Mouse (Mus musculus) embryonic facial prominence, embryonic 14.5 days (tissue): ENCODE results near the gene Med16. TPM values are rescaled to one million over a fixed set of nuclear protein-coding genes. Genes with fewer than 3 reads are reported as not detected.
"Not testable (repeated sequence)": the region's sequence is repeated elsewhere in the genome, so short reads cannot be mapped to it uniquely, and the experiment has no call there.

Source experiments
- ATAC-seq: fragments of 200-750 bp; cut with Nextera tagmentation; 2 replicates; pipeline ENCODE4 v1.8.0; 2017; ENCODE audit warnings: low read depth, moderate number of reproducible peaks, moderate TSS enrichment
- DNase-seq: peaks from one replicate; pipeline ENCODE4 v3.0.0-alpha.2; 2015; ENCODE audit warnings: low spot score
- H3K27ac ChIP-seq: fragments of 300-500 bp; sonication (generic); replicated peaks from 2 replicates; pipeline ENCODE4 v1.5.1; 2014; ENCODE audit warnings: low read depth, mild to moderate bottlenecking, low read length, moderate library complexity
- H3K27me3 ChIP-seq: fragments of 300-500 bp; sonication (generic); replicated peaks from 2 replicates; pipeline ENCODE4 v1.6.1; 2014; ENCODE audit warnings: low read length; ENCODE audit not compliant: control insufficient read depth, insufficient read depth
- H3K36me3 ChIP-seq: fragments of 300-500 bp; sonication (generic); 2 replicates; pipeline ENCODE4 v1.6.1; 2014; ENCODE audit warnings: low read length, mixed read lengths; ENCODE audit not compliant: control insufficient read depth, insufficient read depth
- H3K4me1 ChIP-seq: fragments of 300-500 bp; sonication (generic); 2 replicates; pipeline ENCODE4 v1.6.1; 2014; ENCODE audit warnings: antibody characterized with exemption, low read length; ENCODE audit not compliant: control insufficient read depth, insufficient read depth
- H3K4me2 ChIP-seq: fragments of 300-500 bp; sonication (generic); 2 replicates; pipeline ENCODE4 v1.6.1; 2014; ENCODE audit warnings: low read depth, mild to moderate bottlenecking, low read length, moderate library complexity, mixed read lengths
- H3K4me3 ChIP-seq: fragments of 300-500 bp; sonication (generic); 2 replicates; pipeline ENCODE4 v1.5.1; 2014; ENCODE audit warnings: low read depth, mild to moderate bottlenecking, low read length
- H3K9ac ChIP-seq: fragments of 300-500 bp; sonication (generic); 2 replicates; pipeline ENCODE4 v1.6.1; 2014; ENCODE audit warnings: low read depth, mild to moderate bottlenecking, low read length, moderate library complexity, mixed read lengths
- H3K9me3 ChIP-seq: fragments of 300-500 bp; sonication (generic); 2 replicates; pipeline ENCODE4 v1.6.1; 2016; ENCODE audit warnings: low read length; ENCODE audit not compliant: control insufficient read depth
- WGBS: fragments of 180-500 bp; shearing (Covaris S2); extraction: QIAGEN DNeasy Blood & Tissue Kit; methylation state at CpG from one replicate; pipeline ENCODE4 v1.1.7; 2014; 5-methylcytosine and 5-hydroxymethylcytosine counted together
- polyA plus RNA-seq: library from polyadenylated mRNA; unstranded; fragments of >200 nt; fragmentation: Nextera tagmentation; extraction: Ambion mirVana; gene quantifications from 2 replicates; pipeline ENCODE4 v1.2.1, GENCODE M21; 2014

Med16 gene
- polyA plus RNA-seq, 1 experiment from 2014 or later, result 33.7 TPM

- Histone ChIP-seq H3K27me3 (no peaks in the 10 kb centered on the region), H3K9me3 (no peaks in the 10 kb centered on the region), H3K4me3 (no peak overlapping the region), H3K4me2 (no peak overlapping the region), H3K27ac (no peak overlapping the region), H3K4me1 (no peaks in the 10 kb centered on the region), H3K9ac (no peak overlapping the region), H3K36me3 (peaks cover 60% of the 10 kb centered on the region)
- DNase-seq, result no peak
- ATAC-seq, result no peak
- whole genome bisulfite sequencing, result 51% methylated on average over 19 of the region's 20 CpGs
Measured at GRCm38 (mm10) chr10:79897316-79898245, 11.1 kb downstream of the Med16 start.

GRCm38 (mm10) chr10:79896814-79897213 is 11.9 kb downstream of the Med16 start:
- Histone ChIP-seq H3K4me3 (no peak overlapping the region), H3K36me3 (peaks cover 52% of the 10 kb centered on the region), H3K9ac (no peak overlapping the region), H3K27me3 (no peaks in the 10 kb centered on the region), H3K9me3 (no peaks in the 10 kb centered on the region), H3K4me1 (no peaks in the 10 kb centered on the region), H3K27ac (no peak overlapping the region), H3K4me2 (no peak overlapping the region)
- no peak for DNase-seq
- 84% methylated on average over 13 of the region's 13 CpGs for WGBS
- no peak for ATAC-seq

GRCm38 (mm10) chr10:79896306-79896705 is 12.4 kb downstream of the Med16 start:
- DNase-seq, result no peak
- no peak overlapping the region for H3K4me2 ChIP-seq
- H3K9me3 ChIP-seq, result no peaks in the 10 kb centered on the region
- no peaks in the 10 kb centered on the region for H3K27me3 ChIP-seq
- 94% methylated on average over 9 of the region's 16 CpGs for WGBS
- H3K9ac ChIP-seq, result no peak overlapping the region
- peaks cover 49% of the 10 kb centered on the region for H3K36me3 ChIP-seq
- no peak for ATAC-seq
- H3K4me3 ChIP-seq, result no peak overlapping the region
- H3K4me1 ChIP-seq, result no peaks in the 10 kb centered on the region
- H3K27ac ChIP-seq, result no peak overlapping the region

GRCm38 (mm10) chr10:79892451-79893118 is 16.1 kb downstream of the Med16 start:
- not testable (repeated sequence) for H3K27ac ChIP-seq, H3K4me3 ChIP-seq, H3K4me1 ChIP-seq, H3K9me3 ChIP-seq, H3K4me2 ChIP-seq, H3K9ac ChIP-seq, H3K27me3 ChIP-seq
- ATAC-seq, result 0 out of 2 replicates have a peak, but pooled peaks have one; percentile 28
- WGBS, result 42% methylated on average over 22 of the region's 22 CpGs
- H3K36me3 ChIP-seq, result peaks cover 27% of the 10 kb centered on the region
- DNase-seq, result peak; percentile 63

- Histone ChIP-seq H3K27ac (no peak within 1 kb of the TSS), H3K4me2 (no peak within 1 kb of the TSS), H3K9me3 (no peaks in the 10 kb centered on the region), H3K36me3 (peaks cover 8% of the 10 kb centered on the region), H3K27me3 (no peaks in the 10 kb centered on the region), H3K4me1 (no peaks in the 10 kb centered on the region), H3K4me3 (no peak within 1 kb of the TSS), H3K9ac (no peak within 1 kb of the TSS)
- DNase-seq, result no peak
- WGBS, result 31% methylated on average over 5 of the region's 5 CpGs
- no peak for ATAC-seq
Measured at GRCm38 (mm10) chr10:79890670-79891069, 18.1 kb downstream of the Med16 start, which contains the start of gene Cfd. Cfd (plus strand) TSS chr10:79890853.

- Histone ChIP-seq H3K4me3 (no peak overlapping the region), H3K4me1 (no peaks in the 10 kb centered on the region), H3K4me2 (no peak overlapping the region), H3K9ac (no peak overlapping the region), H3K27ac (no peak overlapping the region), H3K27me3 (no peaks in the 10 kb centered on the region), H3K9me3 (no peaks in the 10 kb centered on the region), H3K36me3 (no peaks in the 10 kb centered on the region)
- ATAC-seq (no peak), DNase-seq (no peak)
- 71% methylated on average over 2 of the region's 2 CpGs for WGBS
Measured at GRCm38 (mm10) chr10:79889386-79889785, 19.3 kb downstream of the Med16 start.

GRCm38 (mm10) chr10:79886611-79887010 is 22.1 kb downstream of the Med16 start:
- WGBS, result 83% methylated on average over 8 of the region's 8 CpGs
- ATAC-seq, result no peak

GRCm38 (mm10) chr10:79886054-79886453 is 22.7 kb downstream of the Med16 start, which contains the start of gene Elane:
Elane (plus strand) TSS chr10:79886247.
- no peak within 1 kb of the TSS for H3K27ac ChIP-seq
- no peak within 1 kb of the TSS for H3K4me2 ChIP-seq
- no peaks in the 10 kb centered on the region for H3K9me3 ChIP-seq
- H3K4me3 ChIP-seq, result no peak within 1 kb of the TSS
- 73% methylated on average over 6 of the region's 6 CpGs for WGBS
- H3K4me1 ChIP-seq, result peaks cover 7% of the 10 kb centered on the region
- no peak within 1 kb of the TSS for H3K9ac ChIP-seq
- H3K27me3 ChIP-seq, result no peaks in the 10 kb centered on the region
- ATAC-seq (no peak), DNase-seq (no peak)
- H3K36me3 ChIP-seq, result no peaks in the 10 kb centered on the region

More at GRCm38 (mm10) chr10:79886611-79887010, 22.1 kb downstream of the Med16 start:
- Histone ChIP-seq H3K9ac (no peak overlapping the region), H3K4me3 (no peak overlapping the region), H3K27me3 (no peaks in the 10 kb centered on the region), H3K9me3 (no peaks in the 10 kb centered on the region), H3K4me2 (no peak overlapping the region), H3K4me1 (peaks cover 7% of the 10 kb centered on the region), H3K27ac (no peak overlapping the region), H3K36me3 (no peaks in the 10 kb centered on the region)
- no peak for DNase-seq
